Mouse (Mus musculus) ES-Bruce4 (cell line): Measurements from ENCODE around the gene Otog. TPM values are rescaled to one million over a fixed set of nuclear protein-coding genes. Genes with fewer than 3 reads are reported as not detected.

Experiments used
- H3K27ac ChIP-seq: 2 replicates; pipeline ENCODE4 v1.5.1; 2012; ENCODE audit warnings: low read length, inconsistent platforms; ENCODE audit not compliant: insufficient read depth
- H3K27me3 ChIP-seq: 2 replicates; pipeline ENCODE4 v1.6.1; 2012; ENCODE audit warnings: mild to moderate bottlenecking, low read length, inconsistent platforms; ENCODE audit not compliant: control insufficient read depth, poor library complexity, insufficient read depth, severe bottlenecking
- H3K36me3 ChIP-seq: 2 replicates; pipeline ENCODE4 v1.6.1; 2012; ENCODE audit warnings: inconsistent platforms, mild to moderate bottlenecking, low read length, moderate library complexity; ENCODE audit not compliant: control insufficient read depth, poor library complexity, insufficient read depth, severe bottlenecking
- H3K4me1 ChIP-seq: one replicate; pipeline ENCODE4 v1.8.1; 2011; ENCODE audit warnings: low read length; ENCODE audit not compliant: control insufficient read depth, insufficient read depth
- H3K4me3 ChIP-seq: 2 replicates; pipeline ENCODE4 v1.5.1; 2011; ENCODE audit warnings: low read depth, mild to moderate bottlenecking, low read length
- H3K9ac ChIP-seq: 2 replicates; pipeline ENCODE4 v1.6.1; 2012; ENCODE audit warnings: low read depth, mild to moderate bottlenecking, inconsistent platforms; ENCODE audit not compliant: poor library complexity, severe bottlenecking
- H3K9me3 ChIP-seq: replicated peaks from 2 replicates; pipeline ENCODE4 v1.6.1; 2012; ENCODE audit warnings: mild to moderate bottlenecking, low read length, inconsistent platforms; ENCODE audit not compliant: control insufficient read depth, poor library complexity, insufficient read depth, severe bottlenecking
- CTCF ChIP-seq: IDR thresholded peaks from one replicate; pipeline ENCODE4 v1.8.1; 2011; ENCODE audit warnings: low read depth, low read length
- EP300 ChIP-seq: IDR thresholded peaks from 2 replicates; pipeline ENCODE4 v1.6.1; 2011; ENCODE audit warnings: low read depth, low read length; ENCODE audit not compliant: insufficient read depth
- POLR2A ChIP-seq: IDR thresholded peaks from one replicate; pipeline ENCODE4 v1.8.1; 2011; ENCODE audit warnings: low read length; ENCODE audit not compliant: insufficient read depth
- polyA plus RNA-seq: library from polyadenylated mRNA; stranded (reverse); fragments of >200 nt; gene quantifications from 2 replicates; pipeline ENCODE4 v1.2.4, GENCODE M21; 2011; ENCODE audit warnings: low read depth; ENCODE audit not compliant: missing spikeins, insufficient read depth, insufficient read length

Otog gene
- polyA plus RNA-seq, 1 experiment, result 0.30 TPM

- H3K36me3 ChIP-seq, result no peaks in the 10 kb centered on the region
- H3K9me3 ChIP-seq, result no peaks in the 10 kb centered on the region
- H3K9ac ChIP-seq, result no peak overlapping the region
- no peaks in the 10 kb centered on the region for H3K27me3 ChIP-seq
- no peaks in the 10 kb centered on the region for H3K4me1 ChIP-seq
- TF ChIP-seq POLR2A, result no peak
- no peak for TF ChIP-seq CTCF
- no peak for TF ChIP-seq EP300
- no peak overlapping the region for H3K27ac ChIP-seq
- H3K4me3 ChIP-seq, result no peak overlapping the region
These were observed 109.4 kb downstream of the Otog start for GRCm38 (mm10) chr7:46350119-46350702.

GRCm38 (mm10) chr7:46352748-46353147 is 112.0 kb downstream of the Otog start:
- H3K4me1 ChIP-seq, result no peaks in the 10 kb centered on the region
- H3K27me3 ChIP-seq, result no peaks in the 10 kb centered on the region
- no peak overlapping the region for H3K4me3 ChIP-seq
- no peak for TF ChIP-seq EP300
- no peak for TF ChIP-seq CTCF
- TF ChIP-seq POLR2A, result no peak
- H3K27ac ChIP-seq, result no peak overlapping the region
- no peak overlapping the region for H3K9ac ChIP-seq
- H3K36me3 ChIP-seq, result no peaks in the 10 kb centered on the region
- no peaks in the 10 kb centered on the region for H3K9me3 ChIP-seq

- Histone ChIP-seq H3K36me3 (no peaks in the 10 kb centered on the region), H3K27ac (no peak overlapping the region), H3K4me3 (no peak overlapping the region), H3K4me1 (no peaks in the 10 kb centered on the region), H3K9me3 (no peaks in the 10 kb centered on the region), H3K27me3 (no peaks in the 10 kb centered on the region), H3K9ac (no peak overlapping the region)
- TF ChIP-seq EP300 (no peak), CTCF (no peak), POLR2A (no peak)
These were observed 112.4 kb downstream of the Otog start for GRCm38 (mm10) chr7:46353216-46353615.

- Histone ChIP-seq H3K36me3 (no peaks in the 10 kb centered on the region), H3K27me3 (no peaks in the 10 kb centered on the region), H3K4me1 (no peaks in the 10 kb centered on the region), H3K27ac (no peak overlapping the region), H3K4me3 (no peak overlapping the region), H3K9ac (no peak overlapping the region), H3K9me3 (no peaks in the 10 kb centered on the region)
- TF ChIP-seq EP300, result no peak
- TF ChIP-seq CTCF, result no peak
- no peak for TF ChIP-seq POLR2A
These were observed 113.1 kb downstream of the Otog start for GRCm38 (mm10) chr7:46353875-46354274.

Other genes starting within 250 kb of the Otog start
- gene Abcc6, start 210.7 kb upstream of the Otog start, polyA plus RNA-seq, result not detected in 2 replicates
- 130 and 134 TPM in 2 replicates for gene Nomo1, start 207.3 kb upstream of the Otog start, polyA plus RNA-seq
- gene Kcnj11, start 140.2 kb upstream of the Otog start, polyA plus RNA-seq, result 1.0 and 1.5 TPM in 2 replicates
- gene Abcc8, start 61.0 kb upstream of the Otog start, polyA plus RNA-seq, result 1.6 and 4.2 TPM in 2 replicates
- gene Ush1c, start 2.5 kb upstream of the Otog start, polyA plus RNA-seq, result 3.1 and 6.3 TPM in 2 replicates
- gene Myod1, start 135.5 kb downstream of the Otog start, polyA plus RNA-seq, result not detected in 2 replicates
- gene Kcnc1, start 155.5 kb downstream of the Otog start, polyA plus RNA-seq, result 0.07 TPM in 1 of 2 replicates, not detected in the other